Mouse (Mus musculus): ENCODE results near the gene Rad54l. TPM values are rescaled to one million over a fixed set of nuclear protein-coding genes. Genes with fewer than 3 reads are reported as not detected.
A peak's percentile ranks its signal among the peaks of the same experiment; 100 is the strongest.

Gene Rad54l
- polyA plus RNA-seq (2012; ENCODE audit: insufficient read depth, insufficient read length, low replicate concordance, missing spikeins) = not detected in 2 replicates

DNA sequence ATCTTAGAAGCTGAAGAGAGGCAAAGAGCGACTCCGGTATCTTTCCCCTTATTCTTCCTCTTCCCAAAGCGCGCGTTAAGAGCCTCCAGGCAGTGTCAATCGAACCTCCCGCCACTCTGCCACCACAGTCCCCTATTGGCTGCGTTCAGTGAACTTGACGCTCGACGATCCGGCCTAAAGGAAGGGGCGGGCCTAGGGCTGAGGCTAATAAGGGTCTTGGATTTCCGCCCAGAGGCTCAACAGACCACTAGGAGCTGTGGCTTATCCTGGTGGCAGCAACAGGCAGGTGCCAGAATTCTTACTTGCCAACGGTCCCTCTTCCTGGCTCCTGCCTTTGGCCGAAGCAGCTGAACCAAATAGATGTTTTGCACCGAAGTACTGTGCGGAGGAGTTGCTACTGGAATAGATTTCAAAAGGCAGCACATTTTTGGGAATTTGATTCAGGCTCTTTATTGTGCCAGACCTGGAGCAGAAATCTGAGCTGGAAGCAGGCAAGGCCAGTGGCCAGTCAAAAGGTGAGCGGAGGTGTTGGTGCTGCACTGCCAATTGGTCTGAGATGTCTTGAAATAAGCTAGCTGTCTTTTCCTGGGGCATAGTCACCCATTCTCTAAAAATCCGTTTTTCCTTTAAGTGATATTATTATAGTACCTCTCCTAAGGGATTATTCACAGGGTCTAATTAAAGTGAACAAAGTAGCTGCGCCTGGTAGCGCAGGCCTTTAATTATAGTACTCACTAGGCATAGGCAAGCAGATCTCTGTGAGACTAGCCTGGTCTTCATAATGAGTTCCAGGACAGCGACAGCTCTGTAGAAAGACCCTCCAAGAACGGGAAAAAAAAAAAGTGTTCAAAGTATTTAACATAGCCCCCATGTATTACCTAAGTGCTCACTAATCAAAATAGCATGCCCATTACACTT, at the start of gene Rad54l, which contains the start of gene Pomgnt1:
Rad54l (minus strand) TSS at position 89 of the 918 bp plus-strand sequence.
Pomgnt1 (plus strand) TSS at position 239 of the 918 bp plus-strand sequence.
- Histone ChIP-seq H3K4me3 (ENCODE audit: insufficient read depth, low read depth, low read length) (peak within 1 kb of the TSS; percentile 62), H3K4me1 (ENCODE audit: control insufficient read depth, insufficient read depth, low read length) (no peaks in the 10 kb centered on the region), H3K27ac (ENCODE audit: insufficient read depth, low read depth, low read length) (peak within 1 kb of the TSS; percentile 53)
- TF ChIP-seq CTCF (IDR thresholded peaks at IDR 0.05; ENCODE audit: insufficient read depth, low read depth, low read length) (no peak), POLR2A (IDR thresholded peaks at IDR 0.05; ENCODE audit: insufficient read depth, low read depth, low read length) (0 out of 2 replicates have a peak, but pooled peaks have one; percentile 44)
- 1% methylated on average over 24 of the region's 24 CpGs for WGBS

DNA sequence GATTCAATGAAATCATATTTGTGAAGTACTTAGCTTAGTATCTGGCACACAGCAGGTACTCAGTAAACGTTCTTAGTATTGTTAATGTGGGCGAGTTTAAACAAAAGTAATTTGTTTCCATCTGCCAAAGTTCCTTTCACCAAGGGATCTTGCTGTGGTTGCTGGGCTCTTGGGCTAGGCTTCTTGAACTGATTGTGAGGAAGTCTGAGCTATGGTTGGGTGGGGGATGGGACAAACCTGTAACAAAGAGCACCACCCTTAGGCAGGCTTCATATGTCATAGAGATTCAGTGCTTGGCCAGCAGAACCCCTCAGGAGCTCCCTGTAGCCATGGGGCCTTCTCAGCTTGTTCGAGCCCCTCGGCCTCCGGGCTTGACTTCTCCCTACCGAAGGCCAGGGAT, 49.6 kb upstream of the Rad54l start, which contains the start of the genes 1700042G07Rik and Gm49337:
1700042G07Rik (plus strand) TSS at position 301 of the 400 bp plus-strand sequence.
Gm49337 (plus strand) TSS at position 313 of the 400 bp plus-strand sequence.
- H3K4me3 ChIP-seq (ENCODE audit: insufficient read depth, low read depth, low read length) = no peak within 1 kb of the TSS
- TF ChIP-seq CTCF (IDR thresholded peaks at IDR 0.05; ENCODE audit: insufficient read depth, low read depth, low read length) (no peak), POLR2A (IDR thresholded peaks at IDR 0.05; ENCODE audit: insufficient read depth, low read depth, low read length) (no peak)
- peaks cover 20% of the 10 kb centered on the region for H3K4me1 ChIP-seq (ENCODE audit: control insufficient read depth, insufficient read depth, low read length)
- WGBS = 82% methylated on average over 6 of the region's 6 CpGs
- H3K27ac ChIP-seq (ENCODE audit: insufficient read depth, low read depth, low read length) = peak within 1 kb of the TSS; percentile 26

DNA sequence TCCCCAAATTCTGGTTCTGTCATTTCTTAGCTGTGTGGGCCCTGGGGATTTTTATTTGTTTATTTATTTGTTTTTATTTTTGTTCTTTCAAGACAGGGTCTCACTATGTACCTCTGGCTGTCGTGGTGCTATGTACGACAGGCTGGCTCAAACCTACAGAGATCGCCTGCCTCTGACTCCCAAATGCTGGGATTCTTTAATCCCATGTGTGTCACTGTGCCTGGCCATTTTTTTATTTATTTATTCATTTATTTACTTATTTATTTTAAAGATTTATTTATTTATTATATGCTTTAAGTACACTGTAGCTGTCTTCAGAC, 45.8 kb upstream of the Rad54l start:
- TF ChIP-seq CTCF (IDR thresholded peaks at IDR 0.05; ENCODE audit: insufficient read depth, low read depth, low read length) (no peak), POLR2A (IDR thresholded peaks at IDR 0.05; ENCODE audit: insufficient read depth, low read depth, low read length) (no peak)
- no peak overlapping the region for H3K4me3 ChIP-seq (ENCODE audit: insufficient read depth, low read depth, low read length)
- no peaks in the 10 kb centered on the region for H3K4me1 ChIP-seq (ENCODE audit: control insufficient read depth, insufficient read depth, low read length)
- no peak overlapping the region for H3K27ac ChIP-seq (ENCODE audit: insufficient read depth, low read depth, low read length)
- WGBS = 41% methylated on average over 3 of the region's 3 CpGs

DNA sequence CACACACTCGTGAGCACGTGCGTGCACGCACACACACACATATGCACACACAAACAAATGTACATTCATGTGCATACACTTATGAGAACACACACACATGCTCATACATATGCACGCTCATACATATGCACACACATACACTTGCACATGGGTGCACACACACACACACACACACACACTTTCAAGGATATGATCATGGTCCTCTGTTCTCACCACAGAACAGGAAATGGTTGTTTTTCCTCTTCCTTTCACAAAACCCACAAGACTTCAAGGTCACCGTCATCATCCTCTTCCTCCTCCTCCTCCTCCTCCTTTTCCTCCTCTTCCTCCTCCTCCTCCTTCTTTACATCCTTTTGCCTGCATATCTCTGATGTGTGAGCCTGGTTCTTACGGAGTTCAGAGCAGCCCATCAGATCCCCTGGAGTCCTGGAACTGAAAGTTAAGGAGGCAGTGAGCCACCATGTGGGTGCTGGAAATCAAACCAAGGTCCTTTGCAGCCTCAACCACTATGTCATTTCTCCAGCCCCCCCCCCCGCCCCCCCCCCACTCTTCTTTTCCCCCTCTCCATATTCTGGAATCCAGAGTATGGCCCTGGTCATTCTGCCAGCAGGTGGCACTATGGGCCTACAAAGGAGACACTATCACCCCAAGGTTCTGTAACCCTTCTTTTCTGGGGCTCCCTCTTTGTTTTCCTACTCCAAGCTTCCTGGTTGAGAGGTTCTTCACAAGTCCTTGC, 45.3 kb upstream of the Rad54l start:
- TF ChIP-seq CTCF (IDR thresholded peaks at IDR 0.05; ENCODE audit: insufficient read depth, low read depth, low read length) = no peak
- no peak for TF ChIP-seq POLR2A (IDR thresholded peaks at IDR 0.05; ENCODE audit: insufficient read depth, low read depth, low read length)
- H3K27ac ChIP-seq (ENCODE audit: insufficient read depth, low read depth, low read length) = no peak overlapping the region
- no peak overlapping the region for H3K4me3 ChIP-seq (ENCODE audit: insufficient read depth, low read depth, low read length)
- H3K4me1 ChIP-seq (ENCODE audit: control insufficient read depth, insufficient read depth, low read length) = no peaks in the 10 kb centered on the region
- WGBS = 82% methylated on average over 7 of the region's 8 CpGs

DNA sequence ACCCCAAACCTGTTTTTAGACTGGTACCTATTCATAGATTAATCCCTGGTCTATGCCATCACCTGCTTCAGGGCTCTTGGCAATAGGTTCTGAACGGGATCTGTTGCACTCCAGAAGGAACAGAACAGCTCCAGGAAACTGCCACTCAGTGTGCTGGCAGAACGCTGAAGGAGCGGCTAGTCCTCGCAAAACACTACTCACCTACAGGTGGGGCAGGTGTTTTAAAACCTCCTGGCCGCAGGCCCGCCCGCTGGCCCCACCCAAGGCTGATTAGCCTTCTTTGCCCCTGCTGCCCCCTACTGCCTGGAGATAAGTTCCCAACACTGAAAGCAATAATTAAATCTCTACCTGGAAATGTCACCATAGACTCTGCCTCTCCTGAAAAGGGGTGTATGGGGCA, 43.9 kb upstream of the Rad54l start, which contains the start of gene Tspan1:
Tspan1 (minus strand) TSS at position 198 of the 400 bp plus-strand sequence.
- H3K4me1 ChIP-seq (ENCODE audit: control insufficient read depth, insufficient read depth, low read length) = peaks cover 3% of the 10 kb centered on the region
- no peak for TF ChIP-seq CTCF (IDR thresholded peaks at IDR 0.05; ENCODE audit: insufficient read depth, low read depth, low read length)
- no peak for TF ChIP-seq POLR2A (IDR thresholded peaks at IDR 0.05; ENCODE audit: insufficient read depth, low read depth, low read length)
- no peak within 1 kb of the TSS for H3K4me3 ChIP-seq (ENCODE audit: insufficient read depth, low read depth, low read length)
- H3K27ac ChIP-seq (ENCODE audit: insufficient read depth, low read depth, low read length) = no peak within 1 kb of the TSS
- WGBS = 46% methylated on average over 7 of the region's 7 CpGs

DNA sequence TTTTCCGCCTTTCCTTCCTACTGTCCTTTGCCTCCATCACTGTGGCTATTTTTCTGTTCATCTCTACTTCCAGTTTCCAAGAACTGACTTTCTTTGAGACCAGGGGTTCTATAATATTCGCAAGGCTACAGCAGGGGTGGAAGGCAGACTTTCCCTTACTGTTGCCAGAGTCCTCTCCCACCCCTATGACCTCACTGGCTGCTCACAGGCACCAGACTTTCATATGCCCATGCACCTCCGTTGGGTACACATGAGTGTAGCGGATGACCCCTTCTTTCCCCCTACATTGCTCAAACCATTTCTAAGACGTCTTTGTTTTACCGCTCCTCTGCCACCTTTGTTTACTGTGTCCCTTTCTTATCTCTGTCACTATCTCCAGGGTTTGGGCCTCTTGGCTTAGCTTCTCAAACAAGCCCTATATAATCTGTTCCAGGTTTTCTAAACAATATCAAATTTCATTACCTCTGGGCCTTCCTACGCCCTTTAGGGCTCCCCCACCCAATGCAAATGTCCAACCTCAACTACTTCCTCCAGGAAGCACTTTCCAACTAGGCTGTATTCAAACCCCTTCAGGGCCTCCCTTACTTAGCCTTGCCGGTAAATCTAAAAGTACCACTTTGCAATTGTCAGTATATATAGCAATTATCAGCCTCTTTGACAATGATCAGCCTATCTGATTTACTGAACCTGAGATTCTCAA, 42.4 kb upstream of the Rad54l start:
- TF ChIP-seq POLR2A (IDR thresholded peaks at IDR 0.05; ENCODE audit: insufficient read depth, low read depth, low read length) = no peak
- TF ChIP-seq CTCF (IDR thresholded peaks at IDR 0.05; ENCODE audit: insufficient read depth, low read depth, low read length) = no peak
- peaks cover 5% of the 10 kb centered on the region for H3K4me1 ChIP-seq (ENCODE audit: control insufficient read depth, insufficient read depth, low read length)
- 79% methylated on average over 8 of the region's 8 CpGs for WGBS
- no peak overlapping the region for H3K4me3 ChIP-seq (ENCODE audit: insufficient read depth, low read depth, low read length)
- H3K27ac ChIP-seq (ENCODE audit: insufficient read depth, low read depth, low read length) = no peak overlapping the region

DNA sequence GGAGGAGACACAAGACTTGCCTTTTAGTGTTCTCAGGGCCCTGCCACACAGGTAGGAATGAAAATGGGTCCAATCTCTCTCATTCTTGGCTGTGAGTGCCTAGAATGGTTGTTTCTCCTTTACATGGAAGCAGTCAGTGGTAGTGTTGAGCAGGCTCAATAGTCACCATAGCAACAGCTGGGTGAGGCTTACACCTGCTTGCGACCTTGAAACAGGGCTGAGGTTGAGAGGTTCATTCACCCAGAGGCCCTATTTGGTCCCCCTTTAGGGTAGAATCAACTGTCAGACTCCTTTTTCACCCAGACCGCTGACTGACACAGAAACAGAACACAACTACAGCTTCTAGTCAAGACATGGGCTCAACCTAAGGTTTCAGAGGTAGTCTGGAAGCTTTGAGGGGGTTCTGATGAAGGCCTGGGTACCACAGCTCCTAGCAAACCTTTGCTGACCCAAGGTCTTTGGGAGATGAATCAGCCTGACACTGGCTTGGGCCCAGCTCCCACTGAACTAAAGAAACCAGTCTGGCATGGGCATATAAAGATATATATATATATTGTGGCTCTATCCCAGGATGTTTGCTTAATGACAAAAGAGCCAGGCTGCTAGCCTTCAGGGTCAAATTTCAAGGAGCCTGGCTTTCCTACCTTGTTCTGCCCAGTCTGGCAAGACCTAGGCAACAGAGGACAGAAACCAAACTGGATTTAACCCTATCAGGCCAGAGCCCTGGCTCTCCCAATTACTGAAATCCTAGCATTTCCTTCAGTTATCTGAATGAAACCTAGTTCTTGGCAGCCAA, 41.5 kb upstream of the Rad54l start:
- no peak overlapping the region for H3K27ac ChIP-seq (ENCODE audit: insufficient read depth, low read depth, low read length)
- peaks cover 6% of the 10 kb centered on the region for H3K4me1 ChIP-seq (ENCODE audit: control insufficient read depth, insufficient read depth, low read length)
- 90% methylated on average over 2 of the region's 2 CpGs for WGBS
- H3K4me3 ChIP-seq (ENCODE audit: insufficient read depth, low read depth, low read length) = no peak overlapping the region
- TF ChIP-seq POLR2A (IDR thresholded peaks at IDR 0.05; ENCODE audit: insufficient read depth, low read depth, low read length) = no peak
- TF ChIP-seq CTCF (IDR thresholded peaks at IDR 0.05; ENCODE audit: insufficient read depth, low read depth, low read length) = no peak

DNA sequence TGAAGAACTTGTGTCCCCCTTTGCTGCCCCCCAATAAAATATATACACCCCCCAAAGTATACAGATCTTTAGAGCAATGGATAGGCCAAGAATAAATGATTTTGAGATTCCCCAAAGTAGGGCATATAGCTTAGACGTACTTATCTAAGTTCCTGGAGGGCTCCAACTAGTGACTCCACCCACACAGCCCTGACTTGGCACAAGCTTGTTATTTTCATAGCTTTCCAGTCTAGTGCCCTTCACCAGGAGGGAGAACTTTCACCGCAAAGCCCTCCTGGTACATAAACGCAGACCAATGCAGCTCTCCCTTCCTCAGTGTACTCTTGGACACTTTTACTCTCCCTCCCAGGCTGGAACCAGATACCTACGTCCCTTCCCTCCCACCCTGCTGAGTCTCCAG, 38.7 kb upstream of the Rad54l start:
- no peak overlapping the region for H3K4me3 ChIP-seq (ENCODE audit: insufficient read depth, low read depth, low read length)
- H3K4me1 ChIP-seq (ENCODE audit: control insufficient read depth, insufficient read depth, low read length) = peaks cover 6% of the 10 kb centered on the region
- H3K27ac ChIP-seq (ENCODE audit: insufficient read depth, low read depth, low read length) = no peak overlapping the region
- no peak for TF ChIP-seq POLR2A (IDR thresholded peaks at IDR 0.05; ENCODE audit: insufficient read depth, low read depth, low read length)
- TF ChIP-seq CTCF (IDR thresholded peaks at IDR 0.05; ENCODE audit: insufficient read depth, low read depth, low read length) = no peak
- whole genome bisulfite sequencing = 49% methylated on average over 4 of the region's 4 CpGs

Measured in olfactory bulb, adult 2 months (tissue).